Mouse (Mus musculus) ES-E14 (cell line): ENCODE measurements around the gene Ffar3.

Experiments
- HCFC1 ChIP-seq: IDR thresholded peaks from 2 replicates; pipeline ENCODE4 v1.6.1; 2012; ENCODE audit warnings: low read length, inconsistent platforms, borderline replicate concordance; ENCODE audit not compliant: insufficient read depth
- ZNF384 ChIP-seq: IDR thresholded peaks from 2 replicates; pipeline ENCODE4 v1.6.1; 2012; ENCODE audit warnings: low read depth, low read length, inconsistent platforms

DNA sequence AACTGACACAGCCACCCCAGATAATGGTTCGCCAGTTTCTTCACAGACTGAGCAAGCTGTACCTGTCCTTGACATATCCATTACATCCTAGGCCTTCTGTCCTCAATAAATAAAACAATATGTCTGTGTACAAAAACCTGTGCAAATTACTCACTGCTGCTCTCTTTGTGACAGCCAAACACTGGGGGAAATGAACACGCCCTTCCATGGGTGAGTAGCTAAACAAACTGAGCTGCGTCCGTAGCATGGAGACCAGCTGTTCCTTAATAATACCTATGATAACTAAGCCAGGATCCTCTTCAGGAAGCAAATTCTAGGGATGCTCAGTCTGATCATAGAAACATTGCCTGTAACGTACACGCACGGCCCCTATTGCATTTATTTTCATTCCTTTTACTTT is 32.8 kb upstream of the Ffar3 start:
- TF ChIP-seq HCFC1 (no peak), ZNF384 (no peak)
